Mouse (Mus musculus): ENCODE data around the gene Fgr. TPM values are rescaled to one million over a fixed set of nuclear protein-coding genes. Genes with fewer than 3 reads are reported as not detected.

The Fgr gene
- total RNA-seq, 2 experiments from 2014 or later: 0.19 to 0.40 TPM

- intact Hi-C loops (cut with DNase I): loop anchor here (2.0 to 5.0 kb wide), 2 partner anchors 25 to 119 kb away; partner anchors contain the start of gene Wasf2
- DNase-seq: peak; percentile 73 to 81
These were observed 39.5 kb downstream of the Fgr start for GRCm38 (mm10) chr4:133013266-133013891.

DNA sequence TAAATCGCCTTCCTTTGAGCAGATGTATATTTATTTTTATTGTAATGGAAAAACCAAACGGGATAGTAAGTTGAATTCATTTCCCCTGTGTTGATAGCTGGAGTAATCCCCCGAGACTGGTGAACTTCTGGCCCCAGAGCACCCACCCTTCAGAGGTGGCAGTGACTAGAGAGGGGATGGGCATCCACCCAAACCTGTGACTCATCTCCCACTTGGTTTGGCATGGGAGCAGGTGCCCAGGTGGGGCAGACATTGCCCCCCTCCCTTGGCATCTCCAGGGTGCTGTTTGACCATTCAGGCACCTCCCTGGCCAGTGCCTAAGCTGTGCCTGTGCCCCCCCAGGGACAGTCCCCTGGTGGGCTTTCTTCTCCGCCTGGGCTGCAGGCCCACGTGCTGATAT is 40.2 kb downstream of the Fgr start:
- intact Hi-C loops (cut with DNase I): loop anchor here (5.0 kb wide), 1 partner anchor 118 kb away; the partner anchor contains the start of gene Wasf2
- peak in 1 of 2 experiments; percentile 38 for DNase-seq

DNA sequence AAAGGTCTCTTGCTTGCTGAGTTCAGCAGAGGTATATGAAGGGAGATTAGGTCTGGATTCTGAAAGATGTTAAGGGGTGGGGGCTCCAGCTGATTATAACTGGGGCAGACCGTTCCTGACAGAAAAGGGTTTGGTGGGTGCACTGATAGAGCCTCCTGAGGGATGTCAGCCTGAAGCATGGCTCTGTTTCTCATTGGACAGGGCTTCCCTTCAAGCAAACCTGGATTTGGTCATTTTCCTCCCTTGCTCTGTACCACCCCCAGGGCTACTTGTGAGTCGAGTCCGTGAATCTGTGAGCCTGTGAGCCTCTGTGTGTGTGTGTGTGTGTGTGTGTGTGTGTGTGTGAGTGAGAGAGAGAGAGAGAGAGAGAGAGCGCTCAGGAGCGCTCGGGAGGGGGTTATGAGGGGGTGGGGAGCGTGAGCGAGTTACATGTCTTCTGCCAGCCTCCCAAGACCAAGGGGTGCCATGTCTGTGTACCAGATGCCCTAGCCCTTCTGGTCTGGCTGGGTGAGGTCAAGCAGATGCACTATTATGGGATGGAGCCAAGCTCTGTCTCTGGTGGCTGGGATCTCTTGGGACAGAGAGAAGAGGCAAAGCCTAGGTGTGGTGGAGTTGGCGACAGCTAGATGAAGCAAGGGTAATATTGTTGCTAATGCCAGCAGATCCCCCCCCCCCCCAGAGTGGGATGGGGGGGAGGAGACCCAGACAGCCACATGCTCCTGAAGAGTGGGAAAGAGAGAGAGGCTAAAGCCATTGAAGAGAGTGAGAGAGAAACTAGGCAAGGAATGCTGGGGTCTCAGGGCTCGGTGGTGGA is 41.2 kb downstream of the Fgr start:
- intact Hi-C loops (cut with DNase I): loop anchor here (5.0 kb wide), 1 partner anchor 117 kb away; the partner anchor contains the start of gene Wasf2
- DNase-seq: peak; percentile 29 to 31

- DNase-seq: peak; percentile 45 to 53
- intact Hi-C loops (cut with DNase I): no loop called here
These were observed 42.1 kb downstream of the Fgr start for GRCm38 (mm10) chr4:133015710-133016651.

DNA sequence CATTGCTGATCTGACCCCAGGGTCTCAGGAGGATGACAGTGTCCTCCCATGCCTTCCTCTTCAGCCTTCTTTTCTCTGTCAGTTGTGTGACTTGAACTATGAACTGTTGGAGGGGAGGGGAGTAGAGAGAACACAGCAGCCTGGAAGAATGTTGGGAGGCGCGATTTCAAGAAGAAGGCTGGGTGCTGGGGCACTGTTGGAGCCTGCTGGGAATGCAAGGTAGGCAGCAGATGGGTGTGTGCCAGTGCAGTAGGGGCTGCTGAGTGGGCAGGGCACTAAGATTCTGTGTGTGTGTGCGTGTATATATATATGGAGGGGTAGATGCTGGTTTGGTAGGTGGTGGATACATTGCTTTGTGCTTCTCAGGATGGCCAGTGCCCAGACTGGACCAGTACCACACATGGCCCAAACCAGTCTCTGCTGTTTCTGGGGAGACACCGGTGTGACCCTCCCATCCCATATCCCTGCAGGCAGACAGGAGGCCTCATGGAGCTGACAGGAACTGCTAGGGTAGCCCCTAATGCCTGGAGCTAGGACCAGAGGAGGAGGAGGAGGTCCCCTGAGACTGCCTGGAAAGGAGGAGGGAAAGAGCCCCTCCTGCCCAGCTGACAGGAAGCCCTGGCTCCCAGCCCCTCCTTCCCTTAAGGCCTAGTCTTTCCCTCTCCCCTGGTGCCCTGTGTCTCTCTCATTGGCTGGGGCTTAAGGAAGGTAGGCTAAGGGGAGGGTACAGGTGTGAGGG is 43.0 kb downstream of the Fgr start:
- DNase-seq: peak; percentile 65 to 70
- intact Hi-C loops (cut with DNase I): no loop called here

DNA sequence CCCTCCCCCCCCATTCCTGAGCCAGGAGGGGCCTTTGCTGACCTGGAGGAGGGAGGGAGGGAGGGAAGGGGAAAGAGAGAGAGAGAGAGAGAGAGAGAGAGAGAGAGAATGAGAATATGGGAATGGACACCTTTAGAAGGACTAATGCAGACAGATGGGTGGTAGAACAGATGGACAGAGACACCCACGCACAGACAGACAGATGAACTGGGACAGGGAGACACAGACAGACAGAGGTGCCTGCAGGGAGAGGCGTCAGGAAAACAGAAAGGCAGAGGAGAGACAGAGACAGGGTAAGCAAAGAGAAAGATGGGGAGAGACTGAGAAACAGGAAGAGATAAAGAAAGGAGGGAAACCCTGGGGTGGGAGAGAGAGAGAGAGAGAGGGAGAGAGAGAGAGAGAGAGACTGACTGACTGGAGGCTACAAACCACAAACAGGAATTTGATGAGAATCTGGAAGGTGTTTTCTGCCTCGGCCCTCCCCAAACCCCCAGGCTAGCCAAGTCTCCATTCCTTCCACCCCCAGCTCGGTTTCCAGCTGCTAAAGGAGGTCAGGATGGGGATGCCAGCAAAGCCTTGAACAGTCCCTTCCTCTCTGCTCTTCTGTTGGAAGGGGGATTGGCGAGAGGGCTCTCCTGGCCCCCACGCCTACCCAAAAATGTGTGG is 43.8 kb downstream of the Fgr start:
- intact Hi-C loops (cut with DNase I): no loop called here

GRCm38 (mm10) chr4:133018263-133018798 is 44.4 kb downstream of the Fgr start:
- DNase-seq: no peak
- intact Hi-C loops (cut with DNase I): no loop called here

More for the DNA sequence above, 43.8 kb downstream of the Fgr start:
- DNase-seq: no peak

GRCm38 (mm10) chr4:133020721-133021120 is 46.8 kb downstream of the Fgr start:
- intact Hi-C loops (cut with DNase I): loop anchor here (2.0 kb wide), 1 partner anchor 16 kb away; no protein-coding TSS in a partner anchor
- no peak for DNase-seq

GRCm38 (mm10) chr4:133021181-133021671 is 47.3 kb downstream of the Fgr start:
- intact Hi-C loops (cut with DNase I): loop anchor here (2.0 kb wide), 1 partner anchor 16 kb away; no protein-coding TSS in a partner anchor
- DNase-seq: peak in 1 of 2 experiments; percentile 60

- no peak for DNase-seq
- intact Hi-C loops (cut with DNase I): no loop called here
These were observed 48.3 kb downstream of the Fgr start for GRCm38 (mm10) chr4:133022217-133022616.

DNA sequence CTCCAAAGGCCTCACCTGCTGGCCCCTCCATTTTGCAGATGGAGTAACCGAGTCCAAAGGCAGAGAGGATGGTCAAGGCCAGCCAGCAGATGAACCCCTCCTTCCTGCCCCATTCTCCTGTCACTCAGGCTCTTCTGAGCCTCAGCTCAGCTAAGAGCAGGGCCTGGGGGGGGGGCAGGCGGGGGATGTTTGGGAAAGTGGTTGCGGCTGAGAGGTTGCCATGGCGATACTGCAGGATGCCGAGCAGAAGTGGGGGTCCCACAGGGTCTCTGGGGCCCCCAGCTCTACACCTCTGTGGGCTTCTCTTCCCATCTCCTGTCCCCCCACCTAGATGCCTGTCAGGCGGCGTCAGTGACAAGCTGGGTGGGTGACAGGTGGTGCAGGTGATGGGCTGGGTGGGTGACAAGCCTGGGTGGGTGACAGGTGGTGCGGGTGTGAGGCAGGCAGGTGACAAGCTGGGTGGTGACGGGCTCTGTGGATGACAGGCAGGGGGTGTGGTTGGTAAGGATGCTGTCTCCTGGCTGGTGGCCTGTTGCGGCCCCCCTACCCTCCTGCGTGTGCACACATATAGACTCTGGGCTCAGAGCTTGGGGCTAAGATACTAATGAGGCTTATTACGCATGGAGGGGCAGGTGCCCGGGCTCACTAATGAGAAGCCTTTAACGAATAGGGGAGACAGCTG is 49.2 kb downstream of the Fgr start:
- intact Hi-C loops (cut with DNase I): no loop called here
- DNase-seq: no peak

- intact Hi-C loops (cut with DNase I): no loop called here
These were observed 49.7 kb downstream of the Fgr start for GRCm38 (mm10) chr4:133023636-133024035.

GRCm38 (mm10) chr4:133024404-133024803 is 50.5 kb downstream of the Fgr start:
- no peak for DNase-seq
- intact Hi-C loops (cut with DNase I): no loop called here

More at GRCm38 (mm10) chr4:133023636-133024035, 49.7 kb downstream of the Fgr start:
- no peak for DNase-seq

- DNase-seq: peak; percentile 69 to 75
- intact Hi-C loops (cut with DNase I): no loop called here
These were observed 51.2 kb downstream of the Fgr start for GRCm38 (mm10) chr4:133024969-133025685.

DNA sequence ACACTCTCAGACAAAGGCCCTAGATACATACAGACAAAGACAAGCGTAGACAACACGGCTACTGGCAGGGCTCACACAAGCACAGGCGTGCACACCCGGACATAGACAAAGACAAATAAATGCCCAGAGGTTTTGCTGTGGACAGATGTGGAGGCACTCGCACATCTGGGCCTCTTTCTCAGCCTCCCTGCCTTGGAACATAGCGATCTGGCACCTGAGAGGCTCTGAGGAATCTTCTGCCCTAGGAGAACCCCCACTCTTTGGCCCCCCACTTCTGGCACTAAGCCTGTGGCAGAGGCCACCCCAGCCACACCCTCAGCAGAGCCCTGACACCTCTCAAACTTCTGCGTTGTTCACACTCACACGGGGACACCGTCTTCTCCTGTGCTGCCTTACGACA is 52.4 kb downstream of the Fgr start:
- intact Hi-C loops (cut with DNase I): no loop called here
- DNase-seq: no peak

- intact Hi-C loops (cut with DNase I): no loop called here
- no peak for DNase-seq
These were observed 53.0 kb downstream of the Fgr start for GRCm38 (mm10) chr4:133026826-133027375.

DNA sequence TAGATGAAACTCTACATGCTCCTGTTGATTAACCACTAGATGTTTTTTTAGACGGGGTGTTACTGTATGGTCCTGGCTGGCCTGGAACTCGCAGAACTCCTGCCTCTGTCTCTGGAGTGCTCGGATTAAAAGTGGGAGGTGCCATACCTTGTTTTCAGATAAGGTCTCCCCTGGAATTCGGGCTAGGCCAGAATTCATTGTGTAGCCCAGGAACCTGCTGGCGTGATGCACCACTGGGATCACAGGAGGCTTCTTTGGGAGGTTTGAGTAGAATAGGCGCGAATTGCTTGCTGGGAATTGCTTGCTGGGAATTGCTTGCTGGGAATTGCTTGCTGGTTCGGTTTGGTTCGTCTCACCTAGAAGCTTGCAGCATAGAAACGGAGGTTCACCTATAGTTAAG is 53.8 kb downstream of the Fgr start:
- no peak for DNase-seq
- intact Hi-C loops (cut with DNase I): no loop called here
